Mouse (Mus musculus) liver, embryonic 14.5 days (tissue): Measurements from ENCODE around the gene Atg16l2.

Source experiments
- CTCF ChIP-seq: IDR thresholded peaks from 2 replicates; pipeline ENCODE4 v1.5.1; 2016; ENCODE audit warnings: antibody characterized with exemption, low read depth, control low read depth
- EP300 ChIP-seq: IDR thresholded peaks from 2 replicates; pipeline ENCODE4 v1.6.1; 2016; ENCODE audit warnings: antibody characterized with exemption, low read depth

DNA sequence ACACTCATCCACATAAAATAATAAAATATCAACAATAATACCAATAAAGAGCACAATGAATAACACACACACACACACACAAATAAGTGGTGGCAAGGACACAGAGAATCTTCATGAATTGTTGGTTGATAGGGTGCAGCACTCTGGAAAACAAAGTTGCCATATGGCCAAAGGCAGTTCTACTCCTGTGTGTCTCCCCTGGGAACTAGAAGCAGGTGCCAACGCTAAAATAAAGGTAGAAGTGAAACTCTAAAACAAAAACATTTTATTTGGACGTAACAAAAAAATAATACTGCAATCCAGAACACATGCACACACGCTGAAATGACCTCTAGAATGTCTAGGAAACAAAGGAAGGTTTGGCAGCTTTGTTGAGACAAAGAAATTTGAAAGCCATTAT, 69.3 kb downstream of the Atg16l2 start:
- TF ChIP-seq CTCF (no peak), EP300 (no peak)
